Mouse (Mus musculus) cerebellum, adult 9-11 months (tissue): ENCODE measurements around the gene Krt12.

Experiments used
- DNase-seq: peaks from one replicate; pipeline ENCODE4 v3.0.0; 2022

Gene Krt12

DNA sequence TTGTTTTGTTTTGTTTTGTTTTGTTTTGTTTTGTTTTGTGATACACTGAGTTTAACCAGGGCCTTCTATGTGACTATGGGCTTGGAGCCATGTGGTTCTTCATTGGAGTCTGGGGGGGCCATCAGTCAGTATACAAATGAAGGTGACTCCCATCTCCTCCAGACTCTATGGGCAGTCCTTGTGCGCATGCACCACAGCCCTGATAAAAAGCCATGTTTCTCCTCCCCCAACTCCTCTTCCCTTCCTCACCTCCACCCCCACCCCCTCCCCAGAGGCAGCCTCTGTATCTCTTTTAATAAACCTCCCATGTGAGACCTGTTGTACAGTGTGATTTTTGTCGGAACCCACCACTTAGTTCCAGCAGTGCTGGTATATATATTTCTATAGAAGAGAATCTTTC lies 25.4 kb downstream of the Krt12 start:
- no peak for DNase-seq

DNA sequence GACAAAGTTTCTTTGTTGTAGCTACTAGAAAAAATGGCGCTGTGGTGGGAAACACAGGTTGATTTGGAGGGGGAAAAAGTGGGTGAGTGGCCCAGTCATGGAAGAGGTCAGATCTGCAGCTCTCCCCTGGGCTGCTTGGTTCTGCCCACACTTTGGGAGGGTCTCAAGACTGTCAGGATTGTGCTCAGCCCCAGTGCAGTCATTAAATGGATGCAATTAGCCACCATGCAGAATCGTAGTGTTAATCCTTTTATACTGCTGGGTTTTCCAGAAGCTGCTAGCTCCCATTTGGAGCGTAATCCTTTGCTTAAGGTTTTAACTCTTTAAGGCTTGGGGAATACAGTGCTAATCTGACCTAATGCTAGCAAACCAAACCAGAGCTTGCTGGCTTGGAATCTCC lies 26.0 kb downstream of the Krt12 start:
- no peak for DNase-seq

DNA sequence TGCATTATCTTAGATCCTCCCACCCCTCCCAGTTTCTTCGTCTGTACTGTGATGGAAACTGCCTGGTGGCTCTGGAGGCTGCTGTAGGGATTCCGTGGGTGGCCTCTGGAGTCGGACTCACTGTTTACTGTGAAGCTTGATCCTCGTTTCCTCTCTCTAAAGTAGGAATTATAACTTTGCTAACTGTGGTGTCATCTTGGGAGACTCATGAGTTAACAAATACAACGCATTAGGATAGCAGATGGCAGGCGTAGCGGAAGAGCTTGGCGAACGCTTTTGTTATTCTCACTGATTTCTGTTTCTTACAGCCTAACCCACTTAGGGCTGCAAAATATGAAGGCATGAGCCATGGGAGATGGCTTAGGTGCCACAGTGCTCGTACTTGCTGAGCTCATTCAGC lies 29.6 kb downstream of the Krt12 start:
- no peak for DNase-seq

DNA sequence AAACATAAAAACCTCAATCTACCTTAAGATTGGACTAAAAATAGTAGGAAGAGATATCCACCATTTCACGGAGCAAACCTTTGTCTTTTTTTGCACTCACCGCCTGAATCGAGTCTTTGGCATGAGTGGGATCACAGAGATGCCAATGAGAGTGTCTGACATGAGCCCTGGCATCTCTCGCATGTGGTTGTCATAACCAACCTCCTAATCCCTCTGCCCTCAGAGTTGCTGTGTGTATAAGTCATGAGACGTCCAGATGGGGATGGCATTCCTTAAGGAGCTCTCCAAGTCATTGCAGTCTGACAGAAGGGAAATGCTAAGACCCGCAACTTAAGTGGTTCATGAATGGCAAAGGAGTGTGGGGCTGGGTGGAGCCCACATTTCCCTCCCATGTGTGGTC lies 30.7 kb downstream of the Krt12 start:
- DNase-seq, result no peak

DNA sequence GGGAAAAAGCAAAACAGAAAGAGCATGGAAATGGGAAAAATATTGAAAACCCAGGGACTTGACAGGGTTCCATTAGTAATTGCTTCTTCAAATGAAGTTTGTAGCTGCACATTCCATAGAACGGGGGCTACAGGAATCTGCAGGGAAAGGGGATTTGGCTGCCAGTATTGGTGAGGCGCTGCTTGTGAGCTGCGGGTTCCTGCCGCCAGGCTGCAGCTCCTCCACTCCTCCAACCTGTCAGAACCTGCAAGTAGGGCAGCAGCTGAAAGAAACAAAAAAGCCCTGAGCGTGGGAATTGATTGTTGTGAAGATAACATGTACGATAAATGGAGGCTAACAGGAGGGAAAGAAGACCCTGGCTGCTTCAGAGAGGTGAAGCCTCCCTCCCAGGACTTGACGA lies 31.2 kb downstream of the Krt12 start:
- DNase-seq, result no peak

DNA sequence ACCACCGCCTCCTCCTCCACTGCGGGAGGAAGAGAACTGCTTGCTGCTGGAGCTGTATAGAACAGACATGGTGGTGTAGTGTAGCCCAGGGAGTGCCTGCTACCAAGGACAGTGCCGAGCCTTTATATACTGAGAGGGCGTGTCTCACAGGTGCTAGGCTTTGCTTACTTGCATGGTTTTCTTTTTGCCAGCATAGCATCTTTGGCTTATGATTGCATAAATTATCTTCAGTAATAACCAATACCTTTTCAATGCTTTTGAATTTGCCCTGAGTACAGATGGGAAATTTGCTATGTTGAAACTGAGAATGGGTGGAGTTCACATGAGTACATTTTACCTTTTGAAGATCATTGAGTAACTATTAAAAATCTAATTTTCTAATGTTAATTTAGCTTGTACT lies 32.8 kb downstream of the Krt12 start, which contains the start of gene Krt10:
Gene Krt10 (minus strand): TSS at position 101 of the 400 bp plus-strand sequence.
- no peak for DNase-seq

DNA sequence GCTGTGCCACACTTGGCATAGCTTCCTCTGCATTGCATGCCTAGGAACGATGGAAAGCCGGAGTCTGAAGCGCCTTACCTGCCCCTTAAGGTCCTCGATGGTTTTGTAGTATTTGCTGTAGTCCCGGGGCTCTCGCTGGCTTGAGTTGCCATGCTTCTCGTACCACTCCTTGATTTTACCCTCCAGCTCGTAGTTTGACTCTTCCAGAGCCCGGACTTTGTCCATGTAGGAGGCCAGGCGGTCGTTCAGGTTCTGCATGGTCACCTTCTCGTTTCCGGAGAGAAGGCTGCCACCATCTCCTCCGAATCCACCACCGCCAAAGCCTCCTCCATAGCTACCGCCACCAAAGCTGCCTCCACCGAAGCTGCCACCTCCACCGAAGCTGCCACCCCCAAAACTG lies 33.4 kb downstream of the Krt12 start:
- DNase-seq, result no peak

DNA sequence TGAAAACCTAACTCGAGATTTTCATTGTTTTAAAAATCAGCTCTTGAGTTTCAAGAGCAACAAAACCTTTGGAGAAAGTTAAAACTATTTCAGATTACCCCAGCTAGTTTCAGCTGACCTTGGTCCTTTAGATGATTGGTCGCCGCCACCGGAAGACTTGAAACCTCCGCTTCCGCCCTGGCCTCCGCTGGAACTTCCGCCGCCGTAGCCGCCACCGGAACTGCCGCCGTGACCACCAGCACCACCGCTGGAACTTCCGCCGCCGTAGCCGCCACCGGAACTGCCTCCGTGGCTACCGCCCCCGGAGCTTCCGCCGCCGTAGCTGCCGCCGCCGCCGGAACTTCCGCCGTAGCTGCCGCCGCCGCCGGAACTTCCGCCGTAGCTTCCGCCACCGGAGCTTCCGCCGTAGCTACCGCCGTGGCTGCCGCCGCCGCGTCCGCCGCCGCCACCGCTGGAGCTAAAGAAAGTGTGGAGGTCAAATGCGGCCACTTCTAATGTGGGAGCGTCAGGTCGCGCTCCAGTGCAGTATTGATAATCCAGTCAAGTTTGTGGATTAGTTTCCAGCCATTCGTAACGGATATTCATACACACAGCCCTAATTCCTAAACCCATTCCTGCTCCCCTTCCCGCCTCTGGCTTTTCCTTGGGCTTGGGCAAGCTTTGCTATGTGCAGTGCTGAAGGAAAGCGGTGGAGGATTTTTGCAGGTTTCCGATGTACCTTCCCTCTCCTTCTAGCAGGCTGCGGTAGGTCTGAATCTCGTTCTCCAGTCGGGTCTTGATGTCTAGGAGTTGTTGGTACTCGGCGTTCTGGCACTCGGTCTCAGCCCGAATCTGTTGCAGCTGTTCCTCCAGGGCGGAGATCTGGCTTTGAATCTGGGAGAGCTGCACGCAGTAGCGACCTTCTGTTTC lies 36.0 kb downstream of the Krt12 start:
- DNase-seq, result peak; percentile 93

DNA sequence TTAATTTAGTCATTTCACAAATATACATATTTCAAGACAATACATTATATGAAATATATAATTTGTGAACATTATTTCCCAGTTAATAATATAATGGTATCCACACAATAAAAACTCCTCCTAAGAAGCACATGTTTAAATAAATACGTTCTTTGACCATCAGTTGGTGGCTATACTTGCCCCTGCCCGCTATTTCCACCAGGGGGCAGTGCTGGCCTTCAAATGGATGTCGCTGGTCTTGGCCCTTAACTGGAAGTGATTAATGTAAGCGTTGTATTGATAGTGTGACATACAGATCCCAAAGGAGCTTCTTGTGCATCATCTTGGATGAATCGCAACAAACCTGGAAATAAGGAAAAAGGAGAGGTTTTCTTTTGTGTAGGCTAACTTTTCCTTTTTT lies 42.5 kb downstream of the Krt12 start:
- DNase-seq, result peak; percentile 52

DNA sequence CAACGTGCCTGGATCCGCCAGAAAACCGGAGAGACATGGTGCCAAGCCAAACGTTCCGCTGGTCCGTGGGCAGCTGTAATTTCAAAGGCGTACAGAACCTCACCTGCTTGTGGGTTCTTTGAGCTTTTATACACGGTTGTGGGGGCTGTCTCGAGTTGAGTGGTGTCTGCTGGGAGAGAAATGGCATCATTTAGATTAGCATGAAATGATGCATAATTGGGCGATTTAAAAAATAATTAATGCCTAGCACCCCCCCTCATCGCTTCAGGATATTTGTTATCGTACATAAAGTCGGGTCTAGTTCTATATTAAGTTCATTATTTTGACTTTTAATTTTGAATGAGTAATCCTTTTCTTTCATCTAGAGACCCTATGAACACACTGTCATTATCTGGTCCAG lies 47.3 kb downstream of the Krt12 start, which contains the start of gene Krt28:
Gene Krt28 (minus strand): TSS at position 101 of the 400 bp plus-strand sequence.
- no peak for DNase-seq

DNA sequence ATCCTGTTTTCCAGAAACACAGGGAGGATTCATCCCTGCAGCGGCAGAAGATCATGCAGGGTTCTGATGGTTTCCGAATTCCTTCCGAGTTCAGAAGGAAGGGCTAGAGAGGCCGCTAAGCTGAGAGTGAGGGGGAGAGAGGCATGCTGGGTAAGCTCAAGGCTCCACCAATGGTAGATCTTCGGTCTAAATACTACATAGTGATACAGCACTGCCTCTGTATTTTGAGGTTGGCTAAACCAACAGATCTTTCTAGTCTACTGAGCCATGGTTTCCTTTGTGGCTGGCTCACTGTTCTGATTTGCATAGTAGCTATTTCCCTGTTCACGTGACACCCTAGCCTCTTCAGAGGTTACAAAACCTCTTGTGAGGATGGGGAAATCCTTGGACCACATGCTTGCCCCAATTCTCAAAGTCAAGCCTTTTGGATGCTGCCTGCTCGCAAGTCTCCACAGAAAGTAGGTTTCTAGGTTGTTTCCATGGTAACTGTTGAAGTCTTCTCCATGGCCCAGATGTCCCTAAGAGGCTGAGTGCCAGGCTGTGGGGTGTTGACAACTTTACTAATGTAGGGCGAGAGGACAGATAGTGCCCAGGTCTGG lies 52.1 kb downstream of the Krt12 start:
- DNase-seq, result peak; percentile 59

DNA sequence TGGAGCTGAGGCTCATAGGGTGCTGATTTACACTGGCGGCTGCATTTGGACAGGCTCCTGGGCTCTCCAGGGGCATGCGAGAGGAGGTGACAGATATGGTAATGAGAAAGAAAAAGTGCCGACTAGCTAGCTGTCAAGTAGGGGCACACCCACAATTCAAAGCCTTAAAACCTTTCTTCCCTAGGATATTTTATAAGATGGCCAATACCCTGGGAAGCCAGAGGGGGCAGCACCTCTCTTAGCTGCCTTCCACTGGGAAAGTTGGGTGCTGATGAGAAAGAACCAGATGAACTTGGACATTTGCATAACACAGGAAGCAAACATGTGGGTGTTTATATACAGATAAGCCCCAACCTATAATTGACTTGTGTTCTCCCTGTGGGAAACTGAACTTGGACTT lies 52.8 kb downstream of the Krt12 start:
- no peak for DNase-seq

DNA sequence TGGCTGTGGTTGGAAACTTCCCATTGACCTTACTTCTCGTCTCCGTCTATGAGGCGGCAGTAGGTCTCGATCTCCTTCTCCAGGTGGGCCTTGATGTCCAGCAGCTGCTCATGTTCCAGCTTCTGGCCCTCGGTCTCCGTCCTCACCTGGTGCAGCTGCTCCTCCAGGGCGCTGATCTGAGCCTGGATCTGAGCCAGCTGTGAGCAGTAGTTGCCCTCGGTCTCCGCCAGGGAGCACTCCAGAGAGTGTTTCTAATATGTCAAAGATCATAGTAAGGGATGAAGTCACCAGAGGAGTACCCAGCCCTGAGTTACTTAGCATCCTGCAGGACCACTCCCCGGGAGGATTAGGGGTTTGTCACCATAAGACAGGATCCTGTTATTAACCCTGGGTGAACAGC lies 55.3 kb downstream of the Krt12 start:
- DNase-seq, result no peak
